Mouse (Mus musculus) ES-E14 (cell line): ENCODE data around the gene Zfp213. TPM values are rescaled to one million over a fixed set of nuclear protein-coding genes. Genes with fewer than 3 reads are reported as not detected.

Experiments used
- DNase-seq: peaks from one replicate; pipeline ENCODE4 v3.0.0-alpha.2; 2013; ENCODE audit warnings: low read depth, low spot score
- H3K27ac ChIP-seq: 2 replicates; pipeline ENCODE4 v1.5.1; 2012; ENCODE audit warnings: low read depth, mild to moderate bottlenecking, low read length, moderate library complexity, mixed read lengths; ENCODE audit not compliant: poor library complexity, insufficient read depth, severe bottlenecking
- H3K36me3 ChIP-seq: 2 replicates; pipeline ENCODE4 v1.6.1; 2012; ENCODE audit warnings: mild to moderate bottlenecking, low read length, moderate library complexity, mixed read lengths; ENCODE audit not compliant: control insufficient read depth, poor library complexity, insufficient read depth, severe bottlenecking
- H3K4me1 ChIP-seq, 2 experiments: fragments of 150-350 bp in 1 of 2; sonication (generic) in 1 of 2; 2 replicates each; pipeline ENCODE4 v1.6.1; 2012; ENCODE audit warnings: low read length in 2 of 2, mild to moderate bottlenecking in 1 of 2, mixed read lengths in 1 of 2; ENCODE audit not compliant: control insufficient read depth in 2 of 2, insufficient read depth in 2 of 2, poor library complexity in 1 of 2
- H3K4me3 ChIP-seq, 2 experiments: fragments of 150-350 bp in 1 of 2; sonication (generic) in 1 of 2; 2 replicates each; pipeline ENCODE4 v1.5.1; 2012; ENCODE audit warnings: low read length in 2 of 2, low read depth in 1 of 2, mild to moderate bottlenecking in 1 of 2, mixed read lengths in 1 of 2; ENCODE audit not compliant: insufficient read depth in 1 of 2, poor library complexity in 1 of 2, severe bottlenecking in 1 of 2
- H3K9ac ChIP-seq: 2 replicates; pipeline ENCODE4 v1.6.1; 2012; ENCODE audit warnings: low read depth, mild to moderate bottlenecking, low read length, mixed read lengths; ENCODE audit not compliant: poor library complexity, insufficient read depth, severe bottlenecking
- H3K9me3 ChIP-seq: fragments of 150-350 bp; sonication (generic); 2 replicates; pipeline ENCODE4 v1.6.1; 2012; ENCODE audit warnings: low read depth, mild to moderate bottlenecking, low read length; ENCODE audit not compliant: control insufficient read depth, insufficient read depth
- CHD2 ChIP-seq: IDR thresholded peaks from 2 replicates; pipeline ENCODE4 v1.6.1; 2014; ENCODE audit warnings: mild to moderate bottlenecking, low read depth, low read length, inconsistent platforms
- HCFC1 ChIP-seq: IDR thresholded peaks from 2 replicates; pipeline ENCODE4 v1.6.1; 2012; ENCODE audit warnings: low read length, inconsistent platforms, borderline replicate concordance; ENCODE audit not compliant: insufficient read depth
- MAFK ChIP-seq: IDR thresholded peaks from 2 replicates; pipeline ENCODE4 v1.6.1; 2014; ENCODE audit warnings: mild to moderate bottlenecking, low read depth, low read length, inconsistent platforms; ENCODE audit not compliant: insufficient read depth
- ZC3H11A ChIP-seq: IDR thresholded peaks from 2 replicates; pipeline ENCODE4 v1.6.1; 2012; ENCODE audit warnings: low read depth, mild to moderate bottlenecking, inconsistent platforms, low read length, borderline replicate concordance
- ZNF384 ChIP-seq: IDR thresholded peaks from 2 replicates; pipeline ENCODE4 v1.6.1; 2012; ENCODE audit warnings: low read depth, low read length, inconsistent platforms
- in situ Hi-C, 2 experiments: fragments of 600-800 bp; cut with MboI; formaldehyde crosslinking; loops; one replicate each; pipeline ENCODE4 v1.15.1; 2025; ENCODE audit warnings: low sequenced_read_pairs in 2 of 2, inconsistent platforms in 1 of 2; ENCODE audit not compliant: unreplicated experiment in 2 of 2
- total RNA-seq: library from RNA; depleted of rRNA; stranded (reverse); fragments of 300-350 nt; gene quantifications from 2 replicates; pipeline ENCODE4 v1.2.3, GENCODE M21; 2012

The Zfp213 gene
- total RNA-seq, 1 experiment = 8.4 TPM

GRCm38 (mm10) chr17:23555243-23555916 lies 8.7 kb downstream of the Zfp213 start:
- H3K9me3 ChIP-seq = no peaks in the 10 kb centered on the region
- DNase-seq = no peak
- peaks cover 9% of the 10 kb centered on the region; the same call in 1 of the 2 replicates for H3K36me3 ChIP-seq
- H3K4me3 ChIP-seq = no peak overlapping the region
- peaks cover 2 to 10% of the 10 kb centered on the region in 2 experiments; a peak in 3 of 4 replicates for H3K4me1 ChIP-seq
- TF ChIP-seq HCFC1 (no peak), ZC3H11A (no peak), MAFK (no peak), CHD2 (no peak), ZNF384 (no peak)
- in situ Hi-C loops = no loop called here
- no peak overlapping the region for H3K9ac ChIP-seq
- no peak overlapping the region for H3K27ac ChIP-seq

- H3K4me3 ChIP-seq = no peak overlapping the region
- H3K36me3 ChIP-seq = peaks cover 9% of the 10 kb centered on the region; the same call in 1 of the 2 replicates
- DNase-seq = no peak
- H3K9ac ChIP-seq = no peak overlapping the region
- TF ChIP-seq HCFC1 = no peak
- TF ChIP-seq ZNF384 = no peak
- TF ChIP-seq MAFK = no peak
- no peak overlapping the region for H3K27ac ChIP-seq
- in situ Hi-C loops = no loop called here
- H3K4me1 ChIP-seq = peaks cover 2 to 10% of the 10 kb centered on the region in 2 experiments; a peak in 3 of 4 replicates
- H3K9me3 ChIP-seq = no peaks in the 10 kb centered on the region
These were observed 9.7 kb downstream of the Zfp213 start for GRCm38 (mm10) chr17:23554321-23554720.

- peaks cover 2 to 10% of the 10 kb centered on the region in 2 experiments; a peak in 3 of 4 replicates for H3K4me1 ChIP-seq
- 0 out of 2 replicates have a peak, but pooled peaks cover 9% of the 10 kb centered on the region for H3K36me3 ChIP-seq
- no peaks in the 10 kb centered on the region for H3K9me3 ChIP-seq
- no peak overlapping the region for H3K9ac ChIP-seq
- H3K27ac ChIP-seq = no peak overlapping the region
- no peak for DNase-seq
- in situ Hi-C loops = no loop called here
- no peak overlapping the region for H3K4me3 ChIP-seq
- TF ChIP-seq ZC3H11A (no peak), MAFK (no peak), CHD2 (no peak), HCFC1 (no peak), ZNF384 (no peak)
These were observed 10.4 kb downstream of the Zfp213 start for GRCm38 (mm10) chr17:23553634-23554120.

- in situ Hi-C loops = no loop called here
- Histone ChIP-seq H3K4me1 (peaks cover under 1 to 10% of the 10 kb centered on the region in 2 experiments; a peak in 3 of 4 replicates), H3K9ac (no peak overlapping the region), H3K4me3 (no peak overlapping the region), H3K36me3 (0 out of 2 replicates have a peak, but pooled peaks cover 9% of the 10 kb centered on the region), H3K27ac (no peak overlapping the region), H3K9me3 (no peaks in the 10 kb centered on the region)
- TF ChIP-seq ZC3H11A (no peak), ZNF384 (no peak), HCFC1 (no peak), CHD2 (no peak)
- no peak for DNase-seq
These were observed 11.0 kb downstream of the Zfp213 start for GRCm38 (mm10) chr17:23552896-23553633.
